Mouse (Mus musculus) G1E (cell line): ENCODE measurements at regions not wholly inside any gene's neighbourhood (a gene's known extent, or its start where the extent isn't known, plus 50 kb on each side); places are given as distances from the start of the nearest gene placed in this dataset.

Experiments
- ATAC-seq: 2 replicates; pipeline ENCODE4 v1.8.0; 2016; ENCODE audit warnings: mild to moderate bottlenecking; ENCODE audit not compliant: insufficient number of reproducible peaks, poor library complexity, low FRiP score, severe bottlenecking; ENCODE audit errors: extremely low read depth
- DNase-seq: peaks from one replicate; pipeline ENCODE4 v3.0.0; 2012; ENCODE audit warnings: low spot score
- H3K27me3 ChIP-seq: 2 replicates; pipeline ENCODE4 v1.6.1; 2012; ENCODE audit warnings: mild to moderate bottlenecking, low read length, inconsistent platforms; ENCODE audit not compliant: insufficient read depth
- H3K36me3 ChIP-seq: replicated peaks from 2 replicates; pipeline ENCODE3; 2012; ENCODE audit warnings: mild to moderate bottlenecking, inconsistent platforms
- H3K4me1 ChIP-seq: 2 replicates; pipeline ENCODE4 v1.6.1; 2012; ENCODE audit warnings: low read depth, low read length, inconsistent platforms, mixed read lengths; ENCODE audit not compliant: insufficient read depth
- H3K4me3 ChIP-seq: 2 replicates; pipeline ENCODE4 v1.5.1; 2012; ENCODE audit warnings: low read depth, mild to moderate bottlenecking, inconsistent platforms, low read length, moderate library complexity, mixed read lengths
- H3K9me3 ChIP-seq: replicated peaks from 2 replicates; pipeline ENCODE4 v1.6.1; 2012; ENCODE audit warnings: inconsistent platforms
- CTCF ChIP-seq: IDR thresholded peaks from 2 replicates; pipeline ENCODE4 v1.5.1; 2012; ENCODE audit warnings: low read depth, low read length, inconsistent platforms, mixed read lengths
- GATA1 ChIP-seq: IDR thresholded peaks from 2 replicates; pipeline ENCODE4 v1.6.1; 2012; ENCODE audit warnings: borderline replicate concordance, low read length, inconsistent platforms, mixed read lengths
- GATA2 ChIP-seq: IDR thresholded peaks from 2 replicates; pipeline ENCODE4 v1.6.1; 2012; ENCODE audit warnings: low read depth, low read length, inconsistent platforms, borderline replicate concordance
- POLR2AphosphoS5 ChIP-seq: IDR thresholded peaks from 2 replicates; pipeline ENCODE4 v1.6.1; 2012; ENCODE audit warnings: low read depth, low read length, inconsistent platforms; ENCODE audit not compliant: insufficient replicate concordance
- TAL1 ChIP-seq: conservative IDR thresholded peaks from 2 replicates; pipeline ENCODE4 v1.6.1; 2012; ENCODE audit warnings: low read depth, low read length, inconsistent platforms, mixed read lengths

DNA sequence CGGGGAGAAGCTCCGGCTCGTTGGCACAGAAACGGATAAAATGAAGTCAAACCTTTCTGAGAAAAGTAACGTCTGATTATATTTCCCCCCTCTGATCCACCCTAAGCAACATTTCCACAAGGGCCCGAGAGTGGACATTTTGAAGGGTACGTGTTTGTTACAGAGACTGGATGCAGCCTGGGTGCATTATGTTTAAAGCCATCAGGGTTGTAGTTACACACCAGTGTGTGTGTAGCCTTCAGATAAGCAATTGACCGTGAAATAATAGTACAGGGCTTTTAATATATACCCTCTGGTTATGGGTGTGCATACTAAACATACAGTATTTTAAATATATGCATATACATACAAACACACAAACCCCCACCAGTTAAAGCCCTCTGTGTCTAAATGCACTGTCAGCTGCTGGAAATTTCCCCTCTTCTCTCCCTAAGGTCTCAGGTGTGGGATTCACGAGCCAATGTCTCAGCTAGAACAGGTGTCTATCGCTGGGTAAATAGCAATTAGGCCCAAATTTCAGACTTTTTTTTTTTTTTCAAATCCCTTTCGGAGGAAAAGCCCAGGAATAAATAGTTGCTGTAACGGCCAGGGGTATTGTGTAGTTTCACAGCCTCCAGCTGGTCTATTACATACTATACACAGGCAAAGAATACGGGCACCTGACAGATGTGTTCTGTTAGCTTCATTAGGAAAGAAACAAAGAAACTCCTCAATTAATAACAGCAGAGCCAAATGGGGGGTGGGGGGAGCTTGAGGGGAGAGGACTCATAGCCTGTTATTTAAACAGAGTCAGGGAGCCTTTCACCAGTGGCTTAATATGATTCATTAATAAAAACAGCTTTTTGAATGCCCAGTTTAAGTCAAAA lies 122.8 kb downstream of the Id4 start:
- Histone ChIP-seq H3K27me3 (no peaks in the 10 kb centered on the region), H3K9me3 (peaks cover 8% of the 10 kb centered on the region), H3K36me3 (no peaks in the 10 kb centered on the region), H3K4me3 (no peak overlapping the region), H3K4me1 (no peaks in the 10 kb centered on the region)
- DNase-seq (no peak), ATAC-seq (no peak)
- TF ChIP-seq TAL1 (no peak), GATA1 (no peak), GATA2 (no peak), POLR2AphosphoS5 (no peak), CTCF (no peak)

DNA sequence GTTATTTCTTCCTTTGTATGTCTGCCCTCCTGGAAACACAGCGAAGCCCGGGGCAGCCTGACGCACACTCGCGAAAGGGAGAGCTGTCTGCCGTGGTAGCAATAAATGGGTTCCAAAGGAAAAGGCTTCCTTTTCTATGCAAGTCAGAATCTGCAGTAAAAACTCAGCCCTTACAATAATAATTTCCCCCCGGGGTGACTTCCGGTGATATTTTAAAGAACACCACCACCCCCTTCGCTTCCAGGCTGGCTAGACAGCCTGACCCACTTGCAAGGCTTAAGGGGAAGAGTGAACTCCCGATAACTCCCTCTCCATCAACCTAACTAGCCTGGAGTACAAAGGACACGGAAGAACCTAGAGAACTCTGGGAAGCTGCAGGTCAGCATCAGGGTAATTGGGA lies 123.9 kb downstream of the Id4 start:
- Histone ChIP-seq H3K4me1 (no peaks in the 10 kb centered on the region), H3K27me3 (no peaks in the 10 kb centered on the region), H3K36me3 (no peaks in the 10 kb centered on the region), H3K4me3 (no peak overlapping the region), H3K9me3 (peaks cover 5% of the 10 kb centered on the region)
- DNase-seq = no peak
- no peak for TF ChIP-seq GATA2
- TF ChIP-seq POLR2AphosphoS5 = no peak
- TF ChIP-seq GATA1 = no peak
- TF ChIP-seq TAL1 = no peak
- TF ChIP-seq CTCF = no peak
- no peak for ATAC-seq

- Histone ChIP-seq H3K4me3 (no peak overlapping the region), H3K36me3 (no peaks in the 10 kb centered on the region), H3K9me3 (peaks cover 18% of the 10 kb centered on the region), H3K4me1 (no peaks in the 10 kb centered on the region), H3K27me3 (no peaks in the 10 kb centered on the region)
- ATAC-seq (no peak), DNase-seq (no peak)
- no peak for TF ChIP-seq GATA1
- TF ChIP-seq GATA2 = no peak
- TF ChIP-seq TAL1 = no peak
- TF ChIP-seq POLR2AphosphoS5 = no peak
- no peak for TF ChIP-seq CTCF
These were observed 122.1 kb downstream of the Zfp169 start for GRCm38 (mm10) chr13:48391126-48391525.

DNA sequence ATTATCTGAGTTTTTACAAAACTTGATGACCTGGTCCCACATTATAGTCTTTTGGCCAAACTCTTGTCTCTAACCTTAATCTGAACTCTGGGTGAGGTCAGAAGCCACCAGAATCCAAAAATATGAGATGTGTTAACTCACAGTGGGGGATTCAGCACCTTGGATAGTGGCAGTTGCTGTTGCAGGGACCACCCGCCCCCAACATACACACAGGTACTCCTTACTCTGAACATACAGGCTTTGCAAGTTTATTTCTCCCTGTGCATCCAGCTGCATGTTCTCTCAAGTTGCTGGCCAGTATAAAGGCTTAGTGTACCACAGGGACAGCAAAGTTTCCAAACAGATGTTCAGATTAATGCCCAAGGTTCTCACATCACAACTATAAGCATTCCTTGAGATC lies 115.5 kb downstream of the Zfp169 start:
- no peak for ATAC-seq
- Histone ChIP-seq H3K4me3 (no peak overlapping the region), H3K9me3 (peaks cover 18% of the 10 kb centered on the region), H3K27me3 (no peaks in the 10 kb centered on the region), H3K4me1 (no peaks in the 10 kb centered on the region), H3K36me3 (no peaks in the 10 kb centered on the region)
- no peak for TF ChIP-seq POLR2AphosphoS5
- TF ChIP-seq GATA2 = no peak
- no peak for TF ChIP-seq CTCF
- TF ChIP-seq GATA1 = no peak
- no peak for TF ChIP-seq TAL1
- no peak for DNase-seq

DNA sequence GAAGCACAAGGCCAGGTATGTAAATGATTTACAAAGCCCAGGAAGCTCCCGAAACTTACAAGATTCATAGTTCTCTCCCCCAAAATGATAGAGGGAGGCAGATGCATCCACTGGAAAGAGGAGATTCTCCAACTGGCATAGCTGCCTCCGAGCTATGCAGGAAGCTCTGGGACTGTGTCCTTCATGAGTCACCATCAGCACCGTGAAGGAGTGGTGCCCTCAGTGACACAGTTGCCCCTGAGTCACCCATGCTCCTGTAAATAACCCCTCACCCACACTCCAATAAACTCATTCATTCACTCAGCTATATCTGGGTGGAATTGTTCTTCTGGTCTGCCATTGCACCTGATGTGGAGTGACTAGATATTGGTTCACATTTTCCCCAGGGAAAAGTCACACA lies 114.6 kb downstream of the Zfp169 start:
- DNase-seq = no peak
- no peaks in the 10 kb centered on the region for H3K36me3 ChIP-seq
- H3K27me3 ChIP-seq = no peaks in the 10 kb centered on the region
- H3K9me3 ChIP-seq = peaks cover 15% of the 10 kb centered on the region
- TF ChIP-seq POLR2AphosphoS5 = no peak
- TF ChIP-seq GATA2 = no peak
- no peak for TF ChIP-seq GATA1
- no peaks in the 10 kb centered on the region for H3K4me1 ChIP-seq
- no peak for ATAC-seq
- H3K4me3 ChIP-seq = no peak overlapping the region

GRCm38 (mm10) chr13:48402316-48402715 lies 110.9 kb downstream of the Zfp169 start:
- ATAC-seq (no peak), DNase-seq (no peak)
- TF ChIP-seq CTCF (no peak), TAL1 (no peak), GATA1 (no peak), POLR2AphosphoS5 (no peak), GATA2 (no peak)
- Histone ChIP-seq H3K4me3 (no peak overlapping the region), H3K36me3 (no peaks in the 10 kb centered on the region), H3K4me1 (no peaks in the 10 kb centered on the region), H3K27me3 (no peaks in the 10 kb centered on the region), H3K9me3 (peaks cover 6% of the 10 kb centered on the region; the same call in 1 of the 2 replicates)
